In genomic region chr9:27792226-27792625, GRCm38 (mm10) we compare ENCODE assay signal across 12 mouse cellular contexts. TPM values are rescaled to one million over a fixed set of nuclear protein-coding genes. Genes with fewer than 3 reads are reported as not detected.
DNase-seq lines count a peak whose midpoint lies in the region; ATAC-seq lines count a peak whose summit lies in the region.
"Had no signal": no experiment of that assay in that cellular context is flagged by ENCODE, and none has a peak within 500 bp of the region (broad histone marks: within the 10 kb centered on the region; RNA-seq: fewer than 3 reads in every experiment).

No protein-coding gene starts in this region.

- no peaks in the 10 kb centered on the region for H3K4me1 ChIP-seq in hindbrain, embryonic 11.5 days (replicated peaks; ENCODE audit: control insufficient read depth, insufficient read depth, low read length)
- H3K4me1 ChIP-seq in hindbrain, embryonic 10.5 days (replicated peaks) = peaks cover 12% of the 10 kb centered on the region
- peaks cover 5% of the 10 kb centered on the region; the same call in 1 of the 2 replicates for H3K4me1 ChIP-seq in forebrain, embryonic 16.5 days (replicated peaks; ENCODE audit: control insufficient read depth, insufficient read depth, low read length)
- H3K4me1 ChIP-seq in midbrain, embryonic 16.5 days (ENCODE audit: control insufficient read depth, insufficient read depth, low read length) = peaks cover 3% of the 10 kb centered on the region
- no peaks in the 10 kb centered on the region; the same call in 1 of the 2 replicates for H3K4me1 ChIP-seq in intestine, embryonic 16.5 days (ENCODE audit: control insufficient read depth, insufficient read depth, low read length)

- 53% methylated on average over 2 of the region's 2 CpGs for WGBS in hindbrain, embryonic 11.5 days
- 42% methylated on average over 2 of the region's 2 CpGs for WGBS in hindbrain, embryonic 10.5 days
- 28% methylated on average over 2 of the region's 2 CpGs for WGBS in forebrain, embryonic 16.5 days
- 40% methylated on average over 2 of the region's 2 CpGs for WGBS in midbrain, embryonic 16.5 days
- 38% methylated on average over 2 of the region's 2 CpGs for WGBS in intestine, embryonic 16.5 days

- no peak overlapping the region for H3K4me3 ChIP-seq in hindbrain, embryonic 11.5 days (ENCODE audit: low read depth, low read length)
- no peak overlapping the region for H3K4me3 ChIP-seq in hindbrain, embryonic 10.5 days
- peak overlapping the region; percentile 61 for H3K4me3 ChIP-seq in forebrain, embryonic 16.5 days (replicated peaks; ENCODE audit: low read length)
- H3K4me3 ChIP-seq in midbrain, embryonic 16.5 days (ENCODE audit: low read depth, low read length) = peak overlapping the region; percentile 64
- H3K4me3 ChIP-seq in intestine, embryonic 16.5 days (ENCODE audit: low read length) = no peak overlapping the region

- DNase-seq in hindbrain, embryonic 11.5 days (ENCODE audit: low spot score) = peak; percentile 19
- no peak for DNase-seq in hindbrain, embryonic 10.5 days (ENCODE audit: low spot score)
- DNase-seq in brain, adult 2 months (ENCODE audit: low read depth, low spot score) = peak; percentile 47
- DNase-seq in adipocyte (ENCODE audit: low spot score) = no peak
- DNase-seq: cerebellum, adult 8-10 months; kidney, adult 11 months; kidney, postnatal 36 days; lung, postnatal 4 days; thymus, adult 2 months had no signal

- H3K27ac ChIP-seq in hindbrain, embryonic 11.5 days (ENCODE audit: low read depth, low read length) = no peak overlapping the region
- no peak overlapping the region for H3K27ac ChIP-seq in hindbrain, embryonic 10.5 days
- peak overlapping the region; percentile 24; the same call in 1 of the 2 replicates for H3K27ac ChIP-seq in forebrain, embryonic 16.5 days (ENCODE audit: low read length)
- peak overlapping the region; percentile 92 for H3K27ac ChIP-seq in midbrain, embryonic 16.5 days (ENCODE audit: low read length)
- H3K27ac ChIP-seq in intestine, embryonic 16.5 days (ENCODE audit: low read length) = no peak overlapping the region

- H3K9me3 ChIP-seq in hindbrain, embryonic 11.5 days (ENCODE audit: control insufficient read depth, low read length) = no peaks in the 10 kb centered on the region
- H3K9me3 ChIP-seq in hindbrain, embryonic 10.5 days = no peaks in the 10 kb centered on the region
- H3K9me3 ChIP-seq in forebrain, embryonic 16.5 days (ENCODE audit: control insufficient read depth, low read length) = no peaks in the 10 kb centered on the region
- no peaks in the 10 kb centered on the region for H3K9me3 ChIP-seq in midbrain, embryonic 16.5 days (replicated peaks; ENCODE audit: control insufficient read depth, low read length, poor library complexity, severe bottlenecking)
- H3K9me3 ChIP-seq in intestine, embryonic 16.5 days (ENCODE audit: control insufficient read depth, low read length) = no peaks in the 10 kb centered on the region

- peaks cover 14% of the 10 kb centered on the region for H3K27me3 ChIP-seq in hindbrain, embryonic 11.5 days (ENCODE audit: control insufficient read depth, insufficient read depth, low read length)
- H3K27me3 ChIP-seq in hindbrain, embryonic 10.5 days (ENCODE audit: insufficient read depth, poor library complexity, severe bottlenecking) = peaks cover 58% of the 10 kb centered on the region
- H3K27me3 ChIP-seq in forebrain, embryonic 16.5 days (replicated peaks; ENCODE audit: control insufficient read depth, insufficient read depth, low read length) = 0 out of 2 replicates have a peak, but pooled peaks cover 4% of the 10 kb centered on the region
- H3K27me3 ChIP-seq in midbrain, embryonic 16.5 days (ENCODE audit: control insufficient read depth, insufficient read depth, low read depth, low read length) = no peaks in the 10 kb centered on the region
- peaks cover 23% of the 10 kb centered on the region for H3K27me3 ChIP-seq in intestine, embryonic 16.5 days (replicated peaks; ENCODE audit: control insufficient read depth, insufficient read depth, low read length)

- H3K9ac ChIP-seq in hindbrain, embryonic 11.5 days (ENCODE audit: low read depth, low read length) = no peak overlapping the region
- peak overlapping the region; percentile 24; the same call in 1 of the 2 replicates for H3K9ac ChIP-seq in forebrain, embryonic 16.5 days (replicated peaks; ENCODE audit: low read depth, low read length)
- H3K9ac ChIP-seq in midbrain, embryonic 16.5 days (ENCODE audit: low read depth, low read length) = peak overlapping the region; percentile 81
- no peak overlapping the region for H3K9ac ChIP-seq in intestine, embryonic 16.5 days (ENCODE audit: low read depth, low read length)

- no peak overlapping the region for H3K4me2 ChIP-seq in hindbrain, embryonic 11.5 days (replicated peaks; ENCODE audit: low read depth, low read length)
- H3K4me2 ChIP-seq in forebrain, embryonic 16.5 days (ENCODE audit: low read length) = peak overlapping the region; percentile 67
- H3K4me2 ChIP-seq in midbrain, embryonic 16.5 days (ENCODE audit: low read length) = peak overlapping the region; percentile 86
- H3K4me2 ChIP-seq in intestine, embryonic 16.5 days (ENCODE audit: low read depth, low read length) = no peak overlapping the region

- H3K36me3 ChIP-seq in hindbrain, embryonic 11.5 days (ENCODE audit: control insufficient read depth, insufficient read depth, low read length) = no peaks in the 10 kb centered on the region
- no peaks in the 10 kb centered on the region for H3K36me3 ChIP-seq in hindbrain, embryonic 10.5 days
- H3K36me3 ChIP-seq in forebrain, embryonic 16.5 days (ENCODE audit: control insufficient read depth, insufficient read depth) = no peaks in the 10 kb centered on the region
- H3K36me3 ChIP-seq in midbrain, embryonic 16.5 days (ENCODE audit: control insufficient read depth, insufficient read depth, low read length) = no peaks in the 10 kb centered on the region
- no peaks in the 10 kb centered on the region for H3K36me3 ChIP-seq in intestine, embryonic 16.5 days (ENCODE audit: control insufficient read depth, insufficient read depth, low read length)

- ATAC-seq in hindbrain, embryonic 11.5 days (ENCODE audit: low FRiP score) = no peak
- ATAC-seq in forebrain, embryonic 16.5 days = no peak
- no peak for ATAC-seq in midbrain, embryonic 16.5 days
- ATAC-seq in intestine, embryonic 16.5 days = no peak

RNA-seq across cellular contexts. Expression of gene Opcml, which starts 1.7 kb away (rescaled TPM):
- 3.3 and 5.7 TPM in 2 replicates for polyA plus RNA-seq in hindbrain, embryonic 11.5 days (2014; fragmentation: Nextera tagmentation; extraction: Ambion mirVana)
- 2.2 and 2.5 TPM in 2 replicates for polyA plus RNA-seq in hindbrain, embryonic 10.5 days (2016; fragmentation: Nextera tagmentation; extraction: Ambion mirVana)
- 66.7 and 88.6 TPM in 2 replicates for polyA plus RNA-seq in forebrain, embryonic 16.5 days (2015; fragmentation: Nextera tagmentation; extraction: Ambion mirVana)
- 67.8 and 73.0 TPM in 2 replicates for polyA plus RNA-seq in midbrain, embryonic 16.5 days (2015; fragmentation: Nextera tagmentation; extraction: Ambion mirVana)
- 2.6 and 3.1 TPM in 2 replicates for polyA plus RNA-seq in intestine, embryonic 16.5 days (2015; fragmentation: Nextera tagmentation; extraction: Ambion mirVana)

Comparison
In these comparisons a context has a peak if more than half of its experiments do, and no peak if none do; other contexts are left out.
1. DNase-seq: peak in hindbrain, embryonic 11.5 days (single experiment) and brain, adult 2 months (single experiment); none in hindbrain, embryonic 10.5 days (single experiment) and adipocyte (single experiment).
2. H3K27ac ChIP-seq: peak in forebrain, embryonic 16.5 days (single experiment) and midbrain, embryonic 16.5 days (single experiment); none in hindbrain, embryonic 11.5 days (single experiment), hindbrain, embryonic 10.5 days (single experiment) and intestine, embryonic 16.5 days (single experiment).
3. H3K4me2 ChIP-seq: peak in forebrain, embryonic 16.5 days (single experiment) and midbrain, embryonic 16.5 days (single experiment); none in hindbrain, embryonic 11.5 days (single experiment) and intestine, embryonic 16.5 days (single experiment).
4. H3K4me3 ChIP-seq: peak in forebrain, embryonic 16.5 days (single experiment) and midbrain, embryonic 16.5 days (single experiment); none in hindbrain, embryonic 11.5 days (single experiment), hindbrain, embryonic 10.5 days (single experiment) and intestine, embryonic 16.5 days (single experiment).
5. H3K9ac ChIP-seq: peak in forebrain, embryonic 16.5 days (single experiment) and midbrain, embryonic 16.5 days (single experiment); none in hindbrain, embryonic 11.5 days (single experiment) and intestine, embryonic 16.5 days (single experiment).
6. RNA of gene Opcml, which starts 1.7 kb away (polyA plus RNA-seq): 66.7 to 88.6 TPM in forebrain, embryonic 16.5 days and 67.8 to 73.0 TPM in midbrain, embryonic 16.5 days; 3.3 to 5.7 TPM in hindbrain, embryonic 11.5 days, 2.6 to 3.1 TPM in intestine, embryonic 16.5 days and 2.2 to 2.5 TPM in hindbrain, embryonic 10.5 days; every median in the first group is over 10 times any median in the second.